Mouse (Mus musculus) macrophage (primary cell): ENCODE measurements around the gene Tmem234. TPM values are rescaled to one million over a fixed set of nuclear protein-coding genes. Genes with fewer than 3 reads are reported as not detected.

ENCODE experiments used
- H3K27ac ChIP-seq: fragments of 350-480 bp; formaldehyde crosslinking; 2 replicates; pipeline ENCODE4 v1.9.0; 2021
- H3K36me3 ChIP-seq: fragments of 350-480 bp; formaldehyde crosslinking; 2 replicates; pipeline ENCODE4 v1.9.0; 2021; ENCODE audit errors: inconsistent target
- H3K4me3 ChIP-seq: fragments of 350-480 bp; formaldehyde crosslinking; 2 replicates; pipeline ENCODE4 v1.9.0; 2021; ENCODE audit errors: inconsistent target
- H3K79me2 ChIP-seq: fragments of 350-480 bp; formaldehyde crosslinking; 2 replicates; pipeline ENCODE4 v1.9.0; 2021; ENCODE audit errors: inconsistent target
- WGBS: methylation state at CpG from one replicate; pipeline ENCODE4 v1.1.7; 2026; ENCODE audit warnings: inconsistent platforms; ENCODE audit not compliant: missing documents; 5-methylcytosine and 5-hydroxymethylcytosine counted together
- polyA plus RNA-seq: library from polyadenylated mRNA; stranded (reverse); fragments of 250-400 nt; gene quantifications from 3 replicates; pipeline ENCODE4 v1.2.4, GENCODE M21; 2018; ENCODE audit warnings: inconsistent platforms

Tmem234 gene
- polyA plus RNA-seq, 1 experiment from 2014 or later, result 91.3 TPM

DNA sequence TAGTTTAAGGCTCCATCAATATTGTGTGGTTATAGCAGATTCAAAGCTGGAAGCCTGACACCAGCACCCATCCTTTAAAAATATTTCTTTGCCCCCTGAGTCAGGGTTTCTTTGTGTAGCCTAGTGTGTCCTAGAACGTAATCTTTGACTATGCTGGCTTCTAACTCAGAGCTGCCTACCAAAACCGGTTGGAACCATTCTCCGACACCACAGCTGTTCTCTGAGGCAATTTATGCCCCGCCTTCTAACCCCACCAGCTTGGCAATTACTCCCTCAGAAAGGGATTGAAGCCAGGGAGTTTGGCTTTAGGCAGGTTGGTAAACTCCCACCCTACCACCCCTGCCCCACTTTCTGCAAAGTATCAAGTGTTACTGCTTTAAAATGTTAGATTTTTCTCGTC lies 41.3 kb downstream of the Tmem234 start:
- H3K4me3 ChIP-seq, result no peak overlapping the region
- H3K27ac ChIP-seq, result no peak overlapping the region
- 86% methylated on average over 5 of the region's 5 CpGs for WGBS

DNA sequence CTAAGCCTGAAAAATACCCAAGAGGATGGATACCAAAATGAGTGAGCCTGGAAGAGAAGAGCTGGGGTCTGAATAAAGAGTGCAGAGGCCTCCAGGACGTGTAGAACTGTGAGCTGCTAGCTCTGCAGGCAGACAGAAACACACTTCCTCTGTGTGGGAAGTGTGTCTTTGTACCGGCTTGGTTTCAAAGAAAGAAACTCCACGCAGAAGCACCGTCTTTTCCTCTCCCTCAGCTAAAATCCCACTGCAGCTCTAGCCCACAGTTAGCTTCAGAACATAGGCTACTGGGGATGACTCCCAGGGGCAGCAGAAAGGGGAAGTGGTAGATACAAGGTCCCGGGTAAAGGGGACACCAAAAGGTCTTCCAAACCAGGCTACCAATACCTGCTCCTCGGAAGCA lies 44.7 kb downstream of the Tmem234 start:
- H3K27ac ChIP-seq, result no peak overlapping the region
- H3K79me2 ChIP-seq, result no peaks in the 10 kb centered on the region
- H3K4me3 ChIP-seq, result no peak overlapping the region
- 58% methylated on average over 6 of the region's 6 CpGs for WGBS
- peaks cover 39% of the 10 kb centered on the region for H3K36me3 ChIP-seq

More for the DNA sequence above, 41.3 kb downstream of the Tmem234 start:
- peaks cover 19% of the 10 kb centered on the region for H3K36me3 ChIP-seq
- H3K79me2 ChIP-seq, result peaks cover 29% of the 10 kb centered on the region

DNA sequence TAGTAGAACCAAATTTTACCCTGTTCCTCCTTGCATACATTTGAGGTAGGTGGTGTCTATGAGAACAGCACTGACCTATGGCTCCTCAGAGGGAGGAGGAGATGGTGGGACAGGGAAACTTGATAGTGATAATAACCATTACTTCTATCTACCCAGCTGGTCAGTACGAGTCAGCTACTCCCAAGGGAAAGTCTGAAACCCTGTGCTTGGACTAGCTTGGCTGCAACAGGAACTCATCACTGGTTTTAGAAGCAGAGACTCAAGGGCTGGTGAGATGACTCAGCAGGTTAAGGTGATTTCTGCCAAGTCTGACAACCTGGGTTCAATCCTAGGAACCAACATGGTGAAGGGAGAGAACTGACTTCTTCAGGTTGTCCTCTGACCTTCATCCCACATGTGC lies 48.2 kb downstream of the Tmem234 start:
- Histone ChIP-seq H3K79me2 (no peaks in the 10 kb centered on the region), H3K27ac (no peak overlapping the region), H3K36me3 (peaks cover 70% of the 10 kb centered on the region), H3K4me3 (no peak overlapping the region)
- WGBS, result 92% methylated on average over 1 of the region's 1 CpGs

DNA sequence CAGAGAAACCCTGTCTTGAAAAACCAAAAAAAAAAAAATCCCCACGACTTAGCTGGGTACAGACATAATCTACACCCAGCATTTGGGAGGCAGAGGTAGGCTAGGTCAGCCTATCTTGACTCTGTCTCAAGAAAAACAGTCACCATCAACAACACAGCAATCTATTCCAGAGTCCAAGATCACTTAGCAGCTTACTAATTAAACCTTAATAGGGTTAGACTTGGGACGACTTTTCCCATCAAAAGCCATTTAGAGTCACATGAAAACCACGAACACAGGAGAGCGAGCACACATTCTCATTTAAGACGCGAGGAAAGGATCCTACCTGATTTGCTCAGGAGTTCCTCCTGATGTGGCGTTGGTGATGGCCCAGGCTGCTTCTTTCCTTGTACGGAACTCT lies 49.9 kb downstream of the Tmem234 start:
- Histone ChIP-seq H3K4me3 (no peak overlapping the region), H3K27ac (no peak overlapping the region), H3K36me3 (peaks cover 87% of the 10 kb centered on the region), H3K79me2 (no peaks in the 10 kb centered on the region)
- 91% methylated on average over 8 of the region's 8 CpGs for WGBS

DNA sequence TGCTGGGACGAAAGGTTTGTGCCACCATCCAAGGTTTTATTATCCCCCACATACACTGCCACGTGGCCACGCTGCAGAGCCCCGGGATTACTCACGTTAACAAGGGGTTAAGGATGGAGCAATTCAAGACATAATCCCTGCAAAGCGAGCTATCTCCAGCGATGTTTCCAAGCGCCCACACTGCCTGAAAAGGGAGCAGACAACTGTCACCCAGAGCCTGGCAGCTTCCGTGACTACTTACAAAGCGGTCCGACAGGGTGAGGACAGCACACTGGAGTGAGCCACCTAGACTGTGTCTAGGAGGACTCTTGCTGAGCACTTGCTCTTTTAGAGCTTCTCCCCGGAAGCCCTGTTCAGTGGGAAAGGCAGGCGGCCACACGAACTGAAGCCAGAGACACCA lies 54.3 kb downstream of the Tmem234 start:
- H3K27ac ChIP-seq, result no peak overlapping the region
- H3K79me2 ChIP-seq, result no peaks in the 10 kb centered on the region
- H3K4me3 ChIP-seq, result no peak overlapping the region
- H3K36me3 ChIP-seq, result peaks cover 94% of the 10 kb centered on the region
- 96% methylated on average over 14 of the region's 14 CpGs for WGBS

DNA sequence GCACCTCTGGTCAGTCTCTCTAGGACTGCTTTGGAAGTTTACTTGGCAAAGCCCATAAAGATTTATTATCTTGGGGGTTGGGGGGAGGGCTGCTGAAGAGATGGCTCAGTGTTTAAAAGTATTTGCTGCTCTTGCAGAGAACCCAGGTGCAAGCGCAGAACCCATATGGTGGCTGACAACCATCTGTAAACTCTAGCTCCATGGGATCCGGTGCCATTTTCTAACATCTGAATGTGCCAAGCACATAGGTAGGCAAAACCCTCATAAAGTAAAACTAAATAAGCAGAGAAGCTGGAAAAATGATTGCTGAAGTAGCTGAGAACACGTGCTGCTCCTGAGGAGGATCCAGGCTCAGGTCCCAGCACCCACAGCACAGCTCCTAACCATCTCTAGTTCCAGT lies 61.1 kb downstream of the Tmem234 start:
- 98% methylated on average over 3 of the region's 3 CpGs for WGBS
- H3K36me3 ChIP-seq, result peaks cover 48% of the 10 kb centered on the region

DNA sequence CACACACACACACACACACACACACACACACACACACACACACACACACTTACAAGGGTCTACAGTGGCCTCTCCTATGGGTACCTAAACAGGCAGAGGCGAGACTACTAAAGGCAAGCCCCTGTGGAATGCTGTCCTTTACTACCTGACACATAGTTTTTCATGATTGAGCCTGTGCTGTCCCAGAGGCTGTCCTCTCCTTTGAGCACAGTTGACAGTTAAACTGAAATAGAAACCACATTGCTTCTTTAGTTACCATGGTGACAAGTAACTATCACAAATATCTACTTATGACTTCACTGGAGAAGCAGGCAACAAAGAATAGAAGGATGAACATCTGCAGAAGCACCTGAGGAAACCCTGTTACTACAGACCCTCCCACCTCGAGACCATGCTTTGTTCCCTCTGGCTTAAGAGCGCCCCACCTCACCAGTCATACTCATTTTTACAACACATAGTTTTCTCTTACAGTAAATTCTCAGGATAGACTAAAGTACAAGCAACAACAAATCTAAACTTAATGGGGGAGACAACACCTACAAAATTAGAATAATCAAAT lies 61.9 kb downstream of the Tmem234 start:
- H3K36me3 ChIP-seq, result peaks cover 40% of the 10 kb centered on the region
- 89% methylated on average over 3 of the region's 3 CpGs for WGBS
- no peak overlapping the region for H3K4me3 ChIP-seq
- H3K79me2 ChIP-seq, result peaks cover 61% of the 10 kb centered on the region
- no peak overlapping the region for H3K27ac ChIP-seq

More for the DNA sequence above, 61.1 kb downstream of the Tmem234 start:
- Histone ChIP-seq H3K4me3 (no peak overlapping the region), H3K27ac (no peak overlapping the region), H3K79me2 (peaks cover 54% of the 10 kb centered on the region)

DNA sequence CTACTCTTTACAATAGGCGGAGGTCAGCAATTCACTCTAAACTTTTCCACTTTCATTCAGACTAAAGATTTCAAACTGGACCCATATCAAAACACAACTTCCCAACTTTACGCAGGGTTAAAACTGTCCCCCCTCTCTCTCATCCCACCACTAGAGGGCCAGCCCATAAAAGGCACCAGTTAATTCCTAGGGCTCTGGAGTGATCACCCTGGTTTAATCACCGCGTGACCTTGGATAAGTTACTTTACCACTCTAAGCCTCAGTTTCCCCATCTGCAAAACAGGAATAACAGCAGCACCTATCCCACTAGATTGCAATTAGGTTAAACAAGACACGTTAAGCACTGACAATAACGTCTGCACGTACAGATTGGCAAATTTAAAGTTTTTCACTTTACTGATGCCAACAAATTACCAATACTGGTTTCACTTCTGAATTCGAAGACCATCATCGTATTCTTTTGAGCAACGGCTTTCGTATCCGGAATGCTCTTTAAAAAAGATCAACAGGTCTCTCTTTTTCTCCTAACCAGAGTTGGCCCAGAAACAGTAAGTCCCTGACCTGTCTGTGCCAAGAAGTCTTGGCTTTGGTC lies 71.1 kb downstream of the Tmem234 start:
- 9% methylated on average over 12 of the region's 12 CpGs for WGBS
- H3K79me2 ChIP-seq, result peaks cover 55% of the 10 kb centered on the region
- peak overlapping the region; percentile 72 for H3K27ac ChIP-seq
- H3K36me3 ChIP-seq, result no peaks in the 10 kb centered on the region; the same call in 1 of the 2 replicates
- H3K4me3 ChIP-seq, result peak overlapping the region; percentile 94

DNA sequence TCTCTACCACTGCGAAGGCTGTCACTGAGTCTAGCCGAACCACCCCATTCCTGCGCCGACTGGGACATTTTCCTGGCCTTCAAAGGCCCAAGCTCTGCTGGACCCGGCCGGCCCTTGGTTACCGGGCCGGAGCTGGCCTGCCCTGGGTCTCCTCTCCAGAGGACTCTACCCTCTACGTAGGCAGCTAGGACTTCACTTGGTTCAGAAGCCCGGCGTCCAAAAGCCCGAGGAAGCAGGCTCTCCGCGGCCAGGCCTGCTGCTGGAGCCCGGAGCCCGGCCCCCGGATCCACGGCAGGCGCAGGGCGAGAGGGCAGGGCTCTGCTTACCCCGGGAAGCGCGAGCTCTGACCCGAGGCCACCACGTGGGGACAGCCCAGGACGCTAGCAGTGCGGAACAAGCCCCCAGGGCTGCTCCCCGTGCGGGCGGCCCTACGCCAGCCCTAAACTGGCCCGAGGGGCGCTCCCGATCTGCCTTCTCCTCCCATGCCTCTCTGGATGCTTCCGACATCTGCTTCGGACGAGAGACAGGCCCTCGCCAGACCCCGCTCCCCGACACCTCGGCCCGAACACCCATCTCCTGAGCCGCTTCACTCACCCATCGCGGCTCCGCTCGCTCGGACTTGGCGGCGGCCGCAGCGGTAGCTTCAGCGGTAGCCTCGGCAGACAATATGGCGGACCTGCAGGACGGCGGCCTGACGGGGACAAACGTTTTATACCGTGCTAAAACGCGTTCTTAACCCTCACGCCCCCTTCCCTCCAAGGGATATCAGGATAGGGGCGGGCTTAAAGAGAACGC lies 71.8 kb downstream of the Tmem234 start, which contains the start of gene Kpna6:
Gene Kpna6, minus strand, starts transcription at position 685 of the 795 bp plus-strand sequence.
- WGBS, result under 1% methylated on average over 65 of the region's 65 CpGs
- Histone ChIP-seq H3K36me3 (no peaks in the 10 kb centered on the region), H3K79me2 (peaks cover 48% of the 10 kb centered on the region), H3K4me3 (peak within 1 kb of the TSS; percentile 94), H3K27ac (peak within 1 kb of the TSS; percentile 72)

DNA sequence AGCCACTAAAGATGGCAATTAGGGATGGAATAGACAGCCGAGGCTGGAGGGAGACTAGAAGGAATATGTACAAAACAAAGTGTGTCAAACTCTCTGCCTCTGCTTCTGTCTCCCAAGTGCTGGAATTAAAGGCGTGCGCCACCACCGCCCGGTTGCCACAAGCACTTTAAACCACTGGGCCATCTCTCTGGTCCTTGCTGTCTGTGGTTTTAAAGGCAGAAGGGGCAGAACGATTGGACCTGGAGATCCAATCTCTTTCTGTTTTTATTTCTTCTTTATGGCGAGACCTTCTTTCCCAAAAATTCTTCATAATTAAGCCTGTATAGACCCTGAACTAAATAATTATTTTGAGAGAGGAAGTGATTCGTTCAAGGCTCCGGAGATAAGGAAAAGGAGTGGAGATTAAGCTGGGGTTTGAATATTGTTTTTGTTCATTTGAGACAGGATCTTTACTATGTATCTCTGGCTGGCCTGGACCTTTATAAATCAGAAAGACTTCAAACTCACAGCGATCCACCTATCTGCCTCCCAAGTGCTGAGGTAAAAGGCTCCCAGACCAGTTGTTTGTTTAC lies 72.5 kb downstream of the Tmem234 start:
- WGBS, result 3% methylated on average over 10 of the region's 10 CpGs
- H3K4me3 ChIP-seq, result peak overlapping the region; percentile 94
- no peaks in the 10 kb centered on the region; the same call in 1 of the 2 replicates for H3K36me3 ChIP-seq
- peaks cover 41% of the 10 kb centered on the region for H3K79me2 ChIP-seq
- H3K27ac ChIP-seq, result peak overlapping the region; percentile 72

Other genes with a start within 250 kb of the Tmem234 start
- 2.0 to 3.6 TPM (median 3.3 TPM) in 3 replicates for gene Zbtb8a, start 222.6 kb upstream of the Tmem234 start, polyA plus RNA-seq
- gene Zbtb8b, start 159.8 kb upstream of the Tmem234 start, polyA plus RNA-seq, result not detected in 3 replicates
- gene Bsdc1, start 139.1 kb upstream of the Tmem234 start, polyA plus RNA-seq, result 17.0 to 25.7 TPM (median 21.5 TPM) in 3 replicates
- gene Tssk3, start 109.6 kb upstream of the Tmem234 start, polyA plus RNA-seq, result not detected in 3 replicates
- gene Fam229a, start 109.5 kb upstream of the Tmem234 start, polyA plus RNA-seq, result not detected in 3 replicates
- 18.5 to 109 TPM (median 91.5 TPM) in 3 replicates for gene Marcksl1, start 87.1 kb upstream of the Tmem234 start, polyA plus RNA-seq
- 45.9 to 65.7 TPM (median 51.4 TPM) in 3 replicates for gene Hdac1, start 58.0 kb upstream of the Tmem234 start, polyA plus RNA-seq
- 0.19 to 0.57 TPM (median 0.27 TPM) in 3 replicates for gene Lck, start 27.0 kb upstream of the Tmem234 start, polyA plus RNA-seq
- gene Fam167b, start 22.1 kb upstream of the Tmem234 start, polyA plus RNA-seq, result not detected in 3 replicates
- gene Eif3i, start within 50 bp of the Tmem234 start, polyA plus RNA-seq, result 58.7 to 140 TPM (median 87.3 TPM) in 3 replicates
- 0.47 to 0.77 TPM in 2 of 3 replicates, not detected in the other for gene Dcdc2b, start 13.6 kb downstream of the Tmem234 start, polyA plus RNA-seq
- gene Iqcc, start 18.4 kb downstream of the Tmem234 start, polyA plus RNA-seq, result 7.5 to 12.3 TPM (median 8.9 TPM) in 3 replicates
- gene Ccdc28b, start 23.3 kb downstream of the Tmem234 start, polyA plus RNA-seq, result 12.7 to 15.3 TPM (median 14.1 TPM) in 3 replicates
- 34.1 to 39.3 TPM (median 37.5 TPM) in 3 replicates for gene Txlna, start 40.4 kb downstream of the Tmem234 start, polyA plus RNA-seq
- gene Kpna6, start 72.1 kb downstream of the Tmem234 start, polyA plus RNA-seq, result 30.7 to 40.5 TPM (median 31.0 TPM) in 3 replicates
- 4.1 to 7.6 TPM (median 5.6 TPM) in 3 replicates for gene Tmem39b, start 96.2 kb downstream of the Tmem234 start, polyA plus RNA-seq
- gene Khdrbs1, start 141.6 kb downstream of the Tmem234 start, polyA plus RNA-seq, result 60.8 to 81.1 TPM (median 62.9 TPM) in 3 replicates
- 220 to 982 TPM (median 230 TPM) in 3 replicates for gene Ptp4a2, start 210.6 kb downstream of the Tmem234 start, polyA plus RNA-seq